Mouse (Mus musculus) hindbrain, embryonic 15.5 days (tissue): ENCODE measurements around the gene Snai1. TPM values are rescaled to one million over a fixed set of nuclear protein-coding genes. Genes with fewer than 3 reads are reported as not detected.
A peak's percentile ranks its signal among the peaks of the same experiment; 100 is the strongest.

Source experiments
- ATAC-seq: fragments of 200-750 bp; cut with Nextera tagmentation; 2 replicates; pipeline ENCODE4 v1.8.0; 2017; ENCODE audit warnings: low read depth, moderate number of reproducible peaks, moderate TSS enrichment; ENCODE audit not compliant: low FRiP score
- H3K27ac ChIP-seq: fragments of 300-500 bp; sonication (generic); replicated peaks from 2 replicates; pipeline ENCODE4 v1.5.1; 2015; ENCODE audit warnings: mild to moderate bottlenecking, inconsistent platforms
- H3K27me3 ChIP-seq: fragments of 300-500 bp; sonication (generic); 2 replicates; pipeline ENCODE4 v1.6.1; 2015; ENCODE audit warnings: control low read depth, inconsistent platforms
- H3K36me3 ChIP-seq: fragments of 300-500 bp; sonication (generic); 2 replicates; pipeline ENCODE4 v1.6.1; 2015; ENCODE audit warnings: control low read depth, inconsistent platforms
- H3K4me1 ChIP-seq: fragments of 300-500 bp; sonication (generic); replicated peaks from 2 replicates; pipeline ENCODE4 v1.6.1; 2015; ENCODE audit warnings: control low read depth, inconsistent platforms
- H3K4me2 ChIP-seq: fragments of 300-500 bp; sonication (generic); 2 replicates; pipeline ENCODE4 v1.6.1; 2015; ENCODE audit warnings: moderate library complexity, mild to moderate bottlenecking, inconsistent platforms
- H3K4me3 ChIP-seq: fragments of 300-500 bp; sonication (generic); 2 replicates; pipeline ENCODE4 v1.5.1; 2015; ENCODE audit warnings: mild to moderate bottlenecking, inconsistent platforms
- H3K9ac ChIP-seq: fragments of 300-500 bp; sonication (generic); 2 replicates; pipeline ENCODE4 v1.6.1; 2015; ENCODE audit warnings: inconsistent platforms
- H3K9me3 ChIP-seq: fragments of 300-500 bp; sonication (generic); 2 replicates; pipeline ENCODE4 v1.6.1; 2016; ENCODE audit warnings: control low read depth, inconsistent platforms
- WGBS: fragments of 180-500 bp; shearing (Covaris S2); methylation state at CpG from one replicate; pipeline ENCODE4 v1.1.7; 2015; 5-methylcytosine and 5-hydroxymethylcytosine counted together
- polyA plus RNA-seq: library from polyadenylated mRNA; unstranded; fragments of >200 nt; fragmentation: Nextera tagmentation; extraction: Ambion mirVana; gene quantifications from 2 replicates; pipeline ENCODE4 v1.2.1, GENCODE M21; 2015

The Snai1 gene
- polyA plus RNA-seq, 1 experiment from 2014 or later = 6.6 TPM

DNA sequence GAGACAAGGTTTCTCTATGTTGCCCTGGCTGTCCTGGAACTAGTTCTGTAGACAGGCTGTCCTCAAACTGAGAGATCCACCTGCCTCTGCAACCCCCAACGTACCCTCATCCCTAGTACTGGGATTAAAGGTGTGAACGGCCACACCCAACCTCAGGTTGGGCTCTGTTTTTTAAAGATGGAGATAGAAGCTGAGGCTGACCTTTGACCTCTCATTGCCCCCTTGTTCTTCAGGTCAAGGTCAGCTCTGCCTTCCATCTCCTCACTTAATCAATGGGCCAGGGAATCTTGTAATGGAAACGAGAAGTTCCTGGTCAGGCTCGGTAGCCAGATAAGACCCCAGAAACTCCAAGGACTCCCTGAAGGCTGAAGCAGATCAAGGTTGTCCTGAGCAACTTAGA lies 7.5 kb upstream of the Snai1 start:
- no peaks in the 10 kb centered on the region for H3K36me3 ChIP-seq
- no peaks in the 10 kb centered on the region for H3K9me3 ChIP-seq
- no peak overlapping the region for H3K4me2 ChIP-seq
- H3K4me1 ChIP-seq = no peaks in the 10 kb centered on the region
- peaks cover 3% of the 10 kb centered on the region; the same call in 1 of the 2 replicates for H3K27me3 ChIP-seq
- no peak for ATAC-seq
- WGBS = 72% methylated on average over 4 of the region's 4 CpGs
- H3K27ac ChIP-seq = no peak overlapping the region
- H3K9ac ChIP-seq = no peak overlapping the region
- H3K4me3 ChIP-seq = no peak overlapping the region

DNA sequence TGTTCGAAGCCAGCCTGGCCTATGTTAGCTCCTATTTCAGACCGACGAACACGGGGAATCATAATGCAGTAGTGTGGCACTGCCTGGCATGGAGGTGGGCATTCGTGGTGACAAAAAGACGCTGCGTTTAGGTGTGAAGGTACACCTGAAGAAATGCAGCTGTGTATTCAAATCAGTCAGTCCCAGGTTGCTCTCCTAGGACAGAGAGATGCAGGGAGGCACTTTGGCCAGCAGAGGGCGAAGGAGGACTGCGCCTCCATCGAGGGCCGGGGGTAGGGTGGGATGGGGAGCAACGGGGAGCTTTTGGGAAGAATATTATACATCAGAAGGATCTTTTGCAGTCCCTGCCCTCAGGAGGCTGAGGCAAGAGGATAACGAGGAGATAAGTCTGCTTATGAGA lies 5.9 kb upstream of the Snai1 start:
- WGBS = 20% methylated on average over 13 of the region's 13 CpGs
- Histone ChIP-seq H3K4me2 (no peak overlapping the region), H3K36me3 (no peaks in the 10 kb centered on the region), H3K9me3 (no peaks in the 10 kb centered on the region), H3K27ac (no peak overlapping the region), H3K27me3 (peaks cover 17% of the 10 kb centered on the region), H3K9ac (no peak overlapping the region), H3K4me3 (no peak overlapping the region), H3K4me1 (no peaks in the 10 kb centered on the region; the same call in 1 of the 2 replicates)
- ATAC-seq = no peak

DNA sequence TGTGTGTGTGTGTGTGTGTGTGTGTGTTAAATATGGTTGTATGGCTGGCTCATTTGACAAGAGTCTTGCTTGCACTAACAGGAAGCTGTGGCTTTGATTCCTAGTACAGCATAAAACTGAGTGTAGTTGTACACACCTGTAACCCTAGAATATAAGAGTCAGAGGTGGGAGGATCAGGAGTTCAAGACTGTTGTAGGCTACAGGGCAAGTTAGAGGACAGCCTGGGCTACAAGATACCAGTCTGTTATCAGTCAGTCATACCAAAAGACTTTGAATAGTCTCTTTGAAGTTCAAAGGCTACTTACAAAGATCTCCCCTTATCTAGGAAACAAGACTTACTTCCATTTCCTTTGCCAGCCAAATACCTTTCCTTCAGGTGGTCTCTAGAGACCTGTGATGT lies 4.1 kb upstream of the Snai1 start:
- H3K9ac ChIP-seq = no peak overlapping the region
- H3K9me3 ChIP-seq = no peaks in the 10 kb centered on the region
- no peak overlapping the region for H3K27ac ChIP-seq
- ATAC-seq = no peak
- H3K4me1 ChIP-seq = peaks cover 10% of the 10 kb centered on the region
- peaks cover 21% of the 10 kb centered on the region for H3K27me3 ChIP-seq
- no peaks in the 10 kb centered on the region for H3K36me3 ChIP-seq
- H3K4me3 ChIP-seq = no peak overlapping the region
- H3K4me2 ChIP-seq = no peak overlapping the region

DNA sequence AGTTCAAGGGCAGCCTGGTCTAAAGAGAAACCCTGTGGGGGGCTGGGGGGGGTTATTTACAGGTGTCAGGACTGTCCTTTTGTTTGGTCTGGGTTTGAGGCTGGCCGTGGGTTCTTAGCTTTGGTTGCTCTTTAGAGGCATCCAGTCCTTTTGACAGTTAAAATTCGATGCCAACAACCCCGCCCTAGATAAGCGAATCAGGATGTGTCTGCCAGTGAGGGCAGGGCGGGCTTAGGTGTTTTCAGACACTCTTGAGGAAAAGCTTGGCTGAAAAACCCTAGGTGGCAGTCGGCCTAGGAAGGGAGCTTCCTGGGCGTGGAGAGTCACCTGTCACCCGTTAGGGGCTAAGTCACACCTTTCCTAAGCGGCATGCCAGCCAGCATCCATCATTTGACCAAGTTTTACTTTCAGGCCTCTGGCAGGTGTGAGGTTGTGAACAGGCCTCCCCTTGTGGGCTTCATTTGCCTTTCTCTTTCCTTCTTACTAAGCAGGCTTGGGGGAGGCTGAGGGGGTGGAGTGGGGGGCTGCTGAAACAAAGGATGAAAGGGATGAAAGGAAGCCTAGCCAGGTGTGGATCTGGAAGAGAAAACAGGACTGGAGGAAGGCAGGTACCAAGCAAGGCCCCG lies 1.6 kb upstream of the Snai1 start:
- Histone ChIP-seq H3K27ac (no peak overlapping the region), H3K9ac (no peak overlapping the region), H3K4me3 (no peak overlapping the region), H3K4me1 (peaks cover 21% of the 10 kb centered on the region), H3K9me3 (no peaks in the 10 kb centered on the region), H3K36me3 (no peaks in the 10 kb centered on the region), H3K4me2 (no peak overlapping the region), H3K27me3 (peaks cover 41% of the 10 kb centered on the region)
- WGBS = 52% methylated on average over 10 of the region's 10 CpGs
- no peak for ATAC-seq

DNA sequence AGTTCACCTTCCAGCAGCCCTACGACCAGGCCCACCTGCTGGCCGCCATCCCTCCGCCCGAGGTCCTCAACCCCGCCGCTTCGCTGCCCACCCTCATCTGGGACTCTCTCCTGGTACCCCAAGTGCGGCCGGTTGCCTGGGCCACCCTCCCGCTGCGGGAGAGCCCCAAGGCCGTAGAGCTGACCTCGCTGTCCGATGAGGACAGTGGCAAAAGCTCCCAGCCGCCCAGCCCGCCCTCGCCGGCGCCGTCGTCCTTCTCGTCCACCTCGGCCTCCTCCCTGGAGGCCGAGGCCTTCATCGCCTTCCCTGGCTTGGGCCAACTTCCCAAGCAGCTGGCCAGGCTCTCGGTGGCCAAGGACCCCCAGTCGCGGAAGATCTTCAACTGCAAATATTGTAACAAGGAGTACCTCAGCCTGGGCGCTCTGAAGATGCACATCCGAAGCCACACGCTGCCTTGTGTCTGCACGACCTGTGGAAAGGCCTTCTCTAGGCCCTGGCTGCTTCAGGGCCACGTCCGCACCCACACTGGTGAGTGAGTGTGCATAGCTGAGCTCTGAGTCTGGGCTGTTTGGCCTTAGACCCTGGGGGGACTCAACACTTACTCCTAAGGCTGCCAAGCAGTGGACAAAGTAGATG lies 794 bp downstream of the Snai1 start:
- peaks cover 26% of the 10 kb centered on the region for H3K4me1 ChIP-seq
- peaks cover 47% of the 10 kb centered on the region for H3K27me3 ChIP-seq
- no peak overlapping the region for H3K27ac ChIP-seq
- H3K9me3 ChIP-seq = no peaks in the 10 kb centered on the region
- peak overlapping the region; percentile 41 for H3K4me3 ChIP-seq
- no peak overlapping the region for H3K9ac ChIP-seq
- H3K4me2 ChIP-seq = peak overlapping the region; percentile 77
- no peak for ATAC-seq
- WGBS = 30% methylated on average over 30 of the region's 34 CpGs
- H3K36me3 ChIP-seq = no peaks in the 10 kb centered on the region

DNA sequence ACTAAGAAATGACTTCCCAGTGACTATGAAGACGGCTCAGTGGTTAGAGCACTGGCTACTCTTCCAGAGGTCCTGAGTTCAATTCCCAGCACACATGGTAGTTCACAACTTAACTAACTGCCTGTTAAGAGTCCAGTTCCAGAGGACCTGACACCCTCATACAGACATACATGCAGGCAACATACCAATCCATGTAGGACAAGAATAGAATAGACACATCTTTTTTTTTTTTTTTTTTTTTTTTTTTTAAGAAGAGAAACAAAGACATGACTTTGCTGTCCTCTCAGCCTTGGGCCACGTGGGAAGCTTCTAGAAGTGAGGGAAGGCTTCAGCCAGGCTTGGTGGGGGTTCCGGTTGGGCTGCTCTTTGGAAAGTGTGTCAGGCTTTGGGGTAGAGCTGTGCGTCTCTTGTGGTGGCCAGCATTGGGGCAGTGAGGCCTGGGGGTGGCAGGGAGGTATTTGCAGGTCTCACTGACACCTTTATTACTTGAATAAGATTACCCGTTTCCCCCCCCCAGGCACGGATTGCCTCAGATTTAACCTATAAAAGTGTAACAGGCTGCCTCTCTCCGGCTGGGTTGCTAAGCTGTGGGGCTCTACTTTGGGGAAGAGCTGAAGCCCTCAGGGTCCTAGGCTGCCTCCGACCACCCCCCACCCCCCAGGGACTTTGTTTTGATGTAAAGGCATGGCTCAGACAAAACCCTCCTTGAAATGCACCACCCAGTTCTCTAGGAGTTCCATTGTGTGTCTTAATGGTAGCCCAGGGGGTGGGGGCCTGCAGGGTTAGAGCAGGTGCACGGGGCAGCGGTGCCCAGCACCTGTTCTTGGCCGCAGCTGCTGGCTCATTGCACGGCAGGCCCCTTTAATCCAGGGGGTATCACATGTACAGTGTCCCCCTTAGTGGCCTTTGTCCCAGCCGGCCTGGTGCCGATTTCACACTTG lies 1.8 kb downstream of the Snai1 start:
- peaks cover 27% of the 10 kb centered on the region for H3K4me1 ChIP-seq
- H3K4me3 ChIP-seq = peak overlapping the region; percentile 41; the same call in 1 of the 2 replicates
- peaks cover 47% of the 10 kb centered on the region for H3K27me3 ChIP-seq
- H3K9ac ChIP-seq = no peak overlapping the region
- H3K4me2 ChIP-seq = peak overlapping the region; percentile 17; the same call in 1 of the 2 replicates
- H3K9me3 ChIP-seq = no peaks in the 10 kb centered on the region
- H3K36me3 ChIP-seq = no peaks in the 10 kb centered on the region
- H3K27ac ChIP-seq = no peak overlapping the region
- 15% methylated on average over 14 of the region's 14 CpGs for WGBS
- no peak for ATAC-seq

DNA sequence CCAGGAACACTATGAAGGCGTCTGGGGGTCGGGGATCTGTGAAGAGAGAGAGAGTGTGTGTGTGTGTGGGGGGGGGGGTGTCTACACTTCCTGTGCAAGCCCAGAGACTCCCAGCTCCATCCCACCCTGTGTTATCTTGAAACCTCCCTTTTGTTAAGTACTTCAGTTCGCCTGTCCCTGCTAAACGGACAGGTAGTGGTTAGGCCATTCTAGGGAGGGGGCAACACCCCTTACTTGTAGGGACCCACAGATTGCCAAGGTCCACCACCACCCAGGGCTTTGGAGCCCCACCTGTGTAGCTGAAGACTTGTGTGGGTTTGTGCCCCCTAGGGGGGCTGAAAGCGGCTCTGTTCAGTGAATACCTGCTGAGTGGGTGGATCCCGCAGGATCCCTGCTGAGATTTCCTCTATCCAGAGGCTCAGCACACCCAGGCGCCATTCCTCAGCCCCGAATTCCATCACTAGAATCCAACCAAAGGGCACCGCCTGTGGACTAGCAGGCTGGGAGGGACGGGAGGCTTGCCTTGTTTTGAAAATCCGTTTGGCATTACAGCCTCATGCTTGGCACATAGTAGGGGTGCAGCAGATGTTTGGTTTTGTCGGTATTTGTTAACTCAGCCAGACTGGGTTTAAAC lies 2.6 kb downstream of the Snai1 start:
- no peaks in the 10 kb centered on the region for H3K9me3 ChIP-seq
- H3K4me2 ChIP-seq = peak overlapping the region; percentile 17; the same call in 1 of the 2 replicates
- peaks cover 44% of the 10 kb centered on the region for H3K27me3 ChIP-seq
- ATAC-seq = no peak
- H3K4me1 ChIP-seq = peaks cover 27% of the 10 kb centered on the region
- no peak overlapping the region for H3K9ac ChIP-seq
- WGBS = 14% methylated on average over 12 of the region's 12 CpGs
- H3K36me3 ChIP-seq = no peaks in the 10 kb centered on the region
- no peak overlapping the region for H3K27ac ChIP-seq
- peak overlapping the region; percentile 12 for H3K4me3 ChIP-seq

DNA sequence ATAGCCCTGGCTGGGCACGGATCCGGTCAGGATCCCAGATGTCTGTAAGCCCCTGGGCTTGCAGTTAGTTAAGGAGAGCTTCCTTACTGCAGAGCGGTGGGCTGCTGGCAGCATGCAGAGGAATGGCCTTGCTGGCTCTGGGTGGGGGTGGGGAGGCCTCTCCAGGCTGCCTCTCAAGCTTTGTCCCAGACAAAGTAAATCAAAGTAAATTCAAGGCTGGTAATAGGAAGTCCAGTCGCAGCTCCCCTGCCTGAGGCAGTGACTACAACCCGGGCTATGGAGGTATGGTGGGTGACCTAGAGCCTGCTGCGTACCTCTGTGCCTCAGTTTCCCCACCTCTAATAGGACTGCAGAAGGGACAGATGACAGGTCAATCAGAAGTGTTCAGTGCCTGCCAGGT lies 3.3 kb downstream of the Snai1 start:
- WGBS = 17% methylated on average over 6 of the region's 6 CpGs
- Histone ChIP-seq H3K27me3 (peaks cover 39% of the 10 kb centered on the region), H3K9me3 (no peaks in the 10 kb centered on the region), H3K27ac (no peak overlapping the region), H3K4me2 (no peak overlapping the region), H3K36me3 (no peaks in the 10 kb centered on the region), H3K9ac (no peak overlapping the region), H3K4me1 (peaks cover 27% of the 10 kb centered on the region), H3K4me3 (no peak overlapping the region)
- no peak for ATAC-seq

DNA sequence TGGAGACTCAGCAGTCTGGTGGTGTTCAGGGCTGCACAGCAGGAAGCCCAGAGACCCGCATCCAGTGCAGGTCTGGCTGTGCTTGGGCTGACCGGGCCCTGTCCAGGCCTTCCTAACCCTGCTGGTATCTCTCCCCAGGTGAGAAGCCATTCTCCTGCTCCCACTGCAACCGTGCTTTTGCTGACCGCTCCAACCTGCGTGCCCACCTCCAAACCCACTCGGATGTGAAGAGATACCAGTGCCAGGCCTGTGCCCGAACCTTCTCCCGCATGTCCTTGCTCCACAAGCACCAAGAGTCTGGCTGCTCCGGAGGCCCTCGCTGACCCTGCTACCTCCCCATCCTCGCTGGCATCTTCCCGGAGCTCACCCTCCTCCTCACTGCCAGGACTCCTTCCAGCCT lies 3.8 kb downstream of the Snai1 start:
- no peak overlapping the region for H3K4me3 ChIP-seq
- no peak for ATAC-seq
- no peaks in the 10 kb centered on the region for H3K36me3 ChIP-seq
- peaks cover 34% of the 10 kb centered on the region for H3K27me3 ChIP-seq
- H3K9me3 ChIP-seq = no peaks in the 10 kb centered on the region
- peaks cover 27% of the 10 kb centered on the region for H3K4me1 ChIP-seq
- H3K27ac ChIP-seq = no peak overlapping the region
- 78% methylated on average over 12 of the region's 12 CpGs for WGBS
- no peak overlapping the region for H3K9ac ChIP-seq
- H3K4me2 ChIP-seq = no peak overlapping the region

DNA sequence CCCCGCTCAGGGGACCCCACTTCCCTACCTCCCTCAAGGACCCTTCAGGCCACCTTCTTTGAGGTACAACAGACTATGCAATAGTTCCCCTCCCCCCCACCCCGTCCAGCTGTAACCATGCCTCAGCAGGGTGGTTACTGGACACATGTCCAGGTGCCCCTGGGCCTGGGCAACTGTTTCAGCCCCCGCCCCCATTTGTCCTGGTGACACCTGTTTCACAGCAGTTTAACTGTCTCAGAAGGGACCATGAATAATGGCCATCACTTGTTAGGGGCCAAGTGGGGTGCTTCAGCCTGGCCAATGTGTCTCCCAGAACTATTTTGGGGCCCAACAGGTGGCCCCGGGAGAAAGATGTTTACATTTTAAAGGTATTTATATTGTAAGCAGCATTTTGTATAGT lies 4.4 kb downstream of the Snai1 start:
- H3K9me3 ChIP-seq = no peaks in the 10 kb centered on the region
- no peak overlapping the region for H3K9ac ChIP-seq
- 67% methylated on average over 4 of the region's 4 CpGs for WGBS
- ATAC-seq = no peak
- H3K4me2 ChIP-seq = no peak overlapping the region
- no peak overlapping the region for H3K4me3 ChIP-seq
- peaks cover 28% of the 10 kb centered on the region for H3K27me3 ChIP-seq
- H3K36me3 ChIP-seq = no peaks in the 10 kb centered on the region
- no peak overlapping the region for H3K27ac ChIP-seq
- peaks cover 27% of the 10 kb centered on the region for H3K4me1 ChIP-seq

DNA sequence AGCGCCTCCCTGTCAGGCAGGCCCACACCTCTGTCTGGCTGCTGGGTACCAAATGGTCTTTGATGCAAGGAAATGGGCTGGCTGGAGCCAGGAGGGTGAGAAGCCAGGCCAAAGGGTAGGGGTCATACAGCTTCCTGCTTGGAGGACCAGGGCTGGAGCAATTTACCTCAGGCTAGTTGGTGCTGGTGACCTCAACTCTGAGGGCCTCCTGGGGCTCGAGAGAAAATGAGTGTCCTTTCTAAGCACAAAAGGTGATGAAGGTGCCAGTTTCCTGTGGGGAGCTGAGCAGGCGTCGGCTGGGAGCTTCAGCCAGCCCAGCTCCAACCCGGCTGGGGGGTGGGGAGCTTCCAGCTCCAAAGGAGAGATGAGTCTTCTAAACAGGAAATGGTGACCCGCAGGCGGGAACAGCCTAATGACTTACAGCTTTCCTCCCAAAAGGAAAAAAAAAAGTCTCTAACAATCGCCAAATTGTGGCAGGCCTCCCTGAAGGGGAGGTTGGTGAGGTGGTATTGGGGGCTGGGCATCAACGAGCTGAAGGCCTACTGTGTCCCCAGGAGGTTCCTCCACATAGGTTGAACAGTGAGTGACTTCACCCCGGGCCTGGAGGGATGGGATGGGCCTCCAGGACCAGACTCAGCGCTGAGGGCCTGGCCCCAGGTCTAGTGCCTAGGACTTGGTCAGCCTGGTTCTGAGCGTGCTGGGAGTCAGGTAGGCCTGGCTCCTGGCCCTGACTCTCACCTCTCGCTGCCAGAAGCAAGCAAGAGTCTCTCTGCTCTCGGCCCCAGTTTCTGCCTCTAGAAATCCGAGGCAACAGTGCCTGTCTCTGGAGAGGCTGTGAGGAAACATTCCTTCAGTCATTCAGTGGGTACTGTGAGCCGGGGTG lies 5.4 kb downstream of the Snai1 start:
- Histone ChIP-seq H3K9ac (no peak overlapping the region), H3K27me3 (peaks cover 28% of the 10 kb centered on the region), H3K4me1 (peaks cover 22% of the 10 kb centered on the region), H3K4me3 (no peak overlapping the region), H3K9me3 (no peaks in the 10 kb centered on the region), H3K4me2 (no peak overlapping the region), H3K36me3 (no peaks in the 10 kb centered on the region), H3K27ac (peak overlapping the region; percentile 55)
- no peak for ATAC-seq
- WGBS = 36% methylated on average over 16 of the region's 16 CpGs
